Mouse (Mus musculus) adrenal gland, postnatal 25 days (tissue): ENCODE measurements around the gene Nsl1. TPM values are rescaled to one million over a fixed set of nuclear protein-coding genes. Genes with fewer than 3 reads are reported as not detected.

ENCODE experiments used
- DNase-seq: peaks from one replicate; pipeline ENCODE4 v3.0.0; 2021; ENCODE audit warnings: mixed read lengths
- total RNA-seq: library from RNA; stranded (reverse); gene quantifications from 2 replicates; pipeline ENCODE4 v1.2.3, GENCODE M21; 2021

The Nsl1 gene
- total RNA-seq, 1 experiment from 2014 or later = 1.9 TPM

- peak; percentile 37 for DNase-seq
Measured at GRCm38 (mm10) chr1:191054870-191055532, 7.8 kb upstream of the Nsl1 start.

- DNase-seq = no peak
Measured at GRCm38 (mm10) chr1:191055533-191055873, 7.3 kb upstream of the Nsl1 start.

- no peak for DNase-seq
Measured at GRCm38 (mm10) chr1:191057461-191057860, 5.4 kb upstream of the Nsl1 start.

GRCm38 (mm10) chr1:191062241-191062780 is 501 bp upstream of the Nsl1 start:
- no peak for DNase-seq

GRCm38 (mm10) chr1:191063700-191064099 is 888 bp downstream of the Nsl1 start:
- DNase-seq = no peak

- DNase-seq = no peak
Measured at GRCm38 (mm10) chr1:191064535-191064934, 1.7 kb downstream of the Nsl1 start.

GRCm38 (mm10) chr1:191065188-191065587 is 2.4 kb downstream of the Nsl1 start:
- DNase-seq = no peak

GRCm38 (mm10) chr1:191068377-191068776 is 5.6 kb downstream of the Nsl1 start:
- peak; percentile 32 for DNase-seq

GRCm38 (mm10) chr1:191070259-191070658 is 7.4 kb downstream of the Nsl1 start:
- DNase-seq = no peak

GRCm38 (mm10) chr1:191071613-191072012 is 8.8 kb downstream of the Nsl1 start:
- no peak for DNase-seq

- DNase-seq = peak; percentile 31
Measured at GRCm38 (mm10) chr1:191072329-191072913, 9.6 kb downstream of the Nsl1 start.

GRCm38 (mm10) chr1:191073001-191073400 is 10.2 kb downstream of the Nsl1 start:
- peak; percentile 42 for DNase-seq

- no peak for DNase-seq
Measured at GRCm38 (mm10) chr1:191073486-191073885, 10.7 kb downstream of the Nsl1 start.

- peak; percentile 57 for DNase-seq
Measured at GRCm38 (mm10) chr1:191075199-191075883, 12.5 kb downstream of the Nsl1 start.

GRCm38 (mm10) chr1:191083230-191083629 is 20.4 kb downstream of the Nsl1 start:
- DNase-seq = no peak

GRCm38 (mm10) chr1:191084951-191085559 is 22.2 kb downstream of the Nsl1 start:
- peak; percentile 46 for DNase-seq

- no peak for DNase-seq
Measured at GRCm38 (mm10) chr1:191085597-191085996, 22.8 kb downstream of the Nsl1 start.

- DNase-seq = no peak
Measured at GRCm38 (mm10) chr1:191086304-191086878, 23.6 kb downstream of the Nsl1 start.

- DNase-seq = no peak
Measured at GRCm38 (mm10) chr1:191086960-191087359, 24.1 kb downstream of the Nsl1 start.

- no peak for DNase-seq
Measured at GRCm38 (mm10) chr1:191087955-191088354, 25.1 kb downstream of the Nsl1 start.

GRCm38 (mm10) chr1:191089355-191089754 is 26.5 kb downstream of the Nsl1 start:
- no peak for DNase-seq

GRCm38 (mm10) chr1:191092050-191092449 is 29.2 kb downstream of the Nsl1 start:
- no peak for DNase-seq

- no peak for DNase-seq
Measured at GRCm38 (mm10) chr1:191093578-191093977, 30.8 kb downstream of the Nsl1 start.
